In the genomic region with DNA sequence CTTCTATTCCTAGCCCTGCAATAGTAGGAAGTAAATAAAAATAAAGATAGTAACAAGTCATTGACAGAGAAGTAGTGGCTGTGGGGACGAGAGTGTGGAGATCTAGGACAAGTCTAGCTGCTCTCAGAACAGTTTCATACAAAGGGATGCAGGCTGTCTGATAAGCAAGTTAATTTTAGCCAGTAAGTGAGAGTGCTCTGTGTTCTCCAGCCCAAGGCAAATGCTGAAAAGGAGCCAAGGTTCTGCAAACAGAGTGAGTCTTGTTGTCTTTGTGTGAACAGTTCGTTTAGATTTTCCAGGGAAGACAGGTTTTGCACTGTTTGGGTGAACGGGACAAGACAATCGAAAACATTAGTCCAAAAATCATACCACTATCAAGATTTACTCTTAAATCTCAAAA, we compare ENCODE assay signal across 11 mouse cellular contexts. TPM values are rescaled to one million over a fixed set of nuclear protein-coding genes. Genes with fewer than 3 reads are reported as not detected.
DNase-seq lines count a peak whose midpoint lies in the region; ATAC-seq and TF ChIP-seq lines count a peak whose summit lies in the region.
"Had no signal": no experiment of that assay in that cellular context is flagged by ENCODE, and none has a peak within 500 bp of the region (broad histone marks: within the 10 kb centered on the region; RNA-seq: fewer than 3 reads in every experiment).

No protein-coding gene starts in this region.

- peak; percentile 66; the same call in 1 of the 2 replicates for ATAC-seq in hindbrain, embryonic 16.5 days

- WGBS in hindbrain, embryonic 16.5 days, result 62% methylated on average over 4 of the region's 4 CpGs
- 80% methylated on average over 4 of the region's 4 CpGs for WGBS in hindbrain, embryonic 10.5 days

- intact Hi-C loops in gastrocnemius, postnatal 36 days (cut with DNase I), result no loop called here

- no peak for TF ChIP-seq CTCF in brain, embryonic 14.5 days (IDR thresholded peaks at IDR 0.05; ENCODE audit: borderline replicate concordance, extremely low read depth, insufficient read depth, insufficient read length)

- no peak overlapping the region for H3K4me2 ChIP-seq in hindbrain, embryonic 16.5 days (ENCODE audit: low read length)

- DNase-seq in hindbrain, embryonic 10.5 days (ENCODE audit: low spot score), result no peak
- peak; percentile 74 for DNase-seq in brain, embryonic 14.5 days (ENCODE audit: low read depth)
- DNase-seq in heart, adult 8-10 months (ENCODE audit: low spot score), result peak; percentile 48
- DNase-seq in layer of hippocampus, postnatal 10 days (ENCODE audit: low spot score in 2 of 2), result peak; percentile 29 to 48
- DNase-seq in ovary, postnatal 10 days (ENCODE audit: low spot score), result no peak
- no peak for DNase-seq in gastrocnemius, postnatal 36 days
- DNase-seq in lung, postnatal 4 days, result no peak
- DNase-seq: adrenal gland, adult 2 months; thymus, postnatal 25 days had no signal

- H3K9ac ChIP-seq in hindbrain, embryonic 16.5 days (ENCODE audit: low read depth, low read length), result no peak overlapping the region

- peak overlapping the region; percentile 44; the same call in 1 of the 2 replicates for H3K27ac ChIP-seq in hindbrain, embryonic 16.5 days (ENCODE audit: low read depth, low read length)
- no peak overlapping the region for H3K27ac ChIP-seq in hindbrain, embryonic 10.5 days

- H3K27me3 ChIP-seq in hindbrain, embryonic 16.5 days (replicated peaks; ENCODE audit: control insufficient read depth, insufficient read depth, low read length), result no peaks in the 10 kb centered on the region
- H3K27me3 ChIP-seq in hindbrain, embryonic 10.5 days (ENCODE audit: insufficient read depth, poor library complexity, severe bottlenecking), result no peaks in the 10 kb centered on the region
- H3K27me3 ChIP-seq: megakaryocyte, embryonic 14.5 days had no signal

- H3K36me3 ChIP-seq in hindbrain, embryonic 16.5 days (ENCODE audit: control insufficient read depth, insufficient read depth, low read length), result no peaks in the 10 kb centered on the region
- H3K36me3 ChIP-seq in hindbrain, embryonic 10.5 days, result no peaks in the 10 kb centered on the region

- TF ChIP-seq POLR2A in brain, embryonic 14.5 days (IDR thresholded peaks at IDR 0.05; ENCODE audit: borderline replicate concordance, extremely low read depth, insufficient read depth, insufficient read length, poor library complexity, severe bottlenecking), result no peak

- no peaks in the 10 kb centered on the region for H3K9me3 ChIP-seq in hindbrain, embryonic 16.5 days (ENCODE audit: control insufficient read depth, low read length)
- no peaks in the 10 kb centered on the region for H3K9me3 ChIP-seq in hindbrain, embryonic 10.5 days
- H3K9me3 ChIP-seq: megakaryocyte, embryonic 14.5 days had no signal

- H3K4me1 ChIP-seq in hindbrain, embryonic 16.5 days (ENCODE audit: control insufficient read depth, insufficient read depth, low read depth, low read length), result no peaks in the 10 kb centered on the region
- no peaks in the 10 kb centered on the region for H3K4me1 ChIP-seq in hindbrain, embryonic 10.5 days (replicated peaks)
- H3K4me1 ChIP-seq: megakaryocyte, embryonic 14.5 days had no signal

- H3K4me3 ChIP-seq in hindbrain, embryonic 16.5 days (ENCODE audit: low read length), result no peak overlapping the region
- H3K4me3 ChIP-seq in hindbrain, embryonic 10.5 days, result no peak overlapping the region
- H3K4me3 ChIP-seq: megakaryocyte, embryonic 14.5 days had no signal

RNA-seq across cellular contexts. Expression of a gene that starts 25.4 kb away (rescaled TPM):
- polyA plus RNA-seq in hindbrain, embryonic 16.5 days (2015; fragmentation: Nextera tagmentation; extraction: Ambion mirVana), result 40.2 and 40.7 TPM in 2 replicates
- polyA plus RNA-seq in hindbrain, embryonic 10.5 days (2016; fragmentation: Nextera tagmentation; extraction: Ambion mirVana), result 16.8 and 18.2 TPM in 2 replicates
- polyA plus RNA-seq in brain, embryonic 14.5 days (2012; rRNA removed), result 29.7 and 39.1 TPM in 2 replicates
- 1 to 10 TPM; 2.2 to 3.1 (median 2.8) TPM for total RNA-seq in heart, adult 8-10 months (2022)
- 100 to 1,000 TPM; 127 to 135 TPM for total RNA-seq in layer of hippocampus, postnatal 10 days (2021)
- 1 to 10 TPM in 1 of 2 experiments, under 1 TPM in 1; 0.82 to 1.1 TPM for total RNA-seq in gastrocnemius, postnatal 36 days (2021)

Comparison
In these comparisons a context has a peak if more than half of its experiments do, and no peak if none do; other contexts are left out.
1. DNase-seq: peak in brain, embryonic 14.5 days (single experiment), heart, adult 8-10 months (single experiment) and layer of hippocampus, postnatal 10 days (2 of 2); none in hindbrain, embryonic 10.5 days (single experiment), ovary, postnatal 10 days (single experiment), gastrocnemius, postnatal 36 days (0 of 2) and lung, postnatal 4 days (0 of 2).
2. RNA of a gene that starts 25.4 kb away (total RNA-seq): 127 to 135 TPM in layer of hippocampus, postnatal 10 days; 2.2 to 3.1 TPM in heart, adult 8-10 months and 0.82 to 1.1 TPM in gastrocnemius, postnatal 36 days; every median in the first group is over 10 times any median in the second.